Mouse (Mus musculus) erythroblast, embryonic 14.5 days (primary cell): ENCODE results near the gene Tbx10. TPM values are rescaled to one million over a fixed set of nuclear protein-coding genes. Genes with fewer than 3 reads are reported as not detected.

Source experiments
- H3K27me3 ChIP-seq: 2 replicates; pipeline ENCODE4 v1.6.1; 2012; ENCODE audit warnings: inconsistent platforms; ENCODE audit not compliant: control insufficient read depth
- H3K36me3 ChIP-seq: 2 replicates; pipeline ENCODE4 v1.6.1; 2012; ENCODE audit warnings: mild to moderate bottlenecking, inconsistent platforms; ENCODE audit not compliant: control insufficient read depth
- H3K4me1 ChIP-seq: 2 replicates; pipeline ENCODE4 v1.6.1; 2012; ENCODE audit warnings: inconsistent platforms; ENCODE audit not compliant: control insufficient read depth
- H3K4me3 ChIP-seq: replicated peaks from 2 replicates; pipeline ENCODE3; 2012; ENCODE audit warnings: moderate library complexity, mild to moderate bottlenecking, inconsistent platforms
- H3K9me3 ChIP-seq: 2 replicates; pipeline ENCODE4 v1.6.1; 2012; ENCODE audit warnings: low read length, inconsistent platforms, mixed read lengths; ENCODE audit not compliant: control insufficient read depth
- GATA1 ChIP-seq: IDR thresholded peaks from 2 replicates; pipeline ENCODE4 v1.6.1; 2012; ENCODE audit warnings: low read length, inconsistent platforms, mixed read lengths
- TAL1 ChIP-seq: IDR thresholded peaks from 3 replicates; pipeline ENCODE4 v1.6.1; 2012; ENCODE audit warnings: low read length, inconsistent platforms, mixed read lengths
- polyA plus RNA-seq: library from polyadenylated mRNA; stranded (reverse); fragments of >175 nt; gene quantifications from 2 replicates; pipeline ENCODE4 v1.2.3, GENCODE M21; 2012

Gene Tbx10
- polyA plus RNA-seq, 1 experiment: not detected

- no peaks in the 10 kb centered on the region for H3K36me3 ChIP-seq
- H3K27me3 ChIP-seq: peaks cover 4% of the 10 kb centered on the region; the same call in 1 of the 2 replicates
- H3K9me3 ChIP-seq: no peaks in the 10 kb centered on the region
- no peak overlapping the region for H3K4me3 ChIP-seq
- H3K4me1 ChIP-seq: peaks cover 26% of the 10 kb centered on the region
- TF ChIP-seq GATA1 (no peak), TAL1 (no peak)
Measured at GRCm38 (mm10) chr19:3996747-3997146, 4.2 kb downstream of the Tbx10 start.

- peaks cover 28% of the 10 kb centered on the region for H3K4me1 ChIP-seq
- no peak overlapping the region for H3K4me3 ChIP-seq
- H3K9me3 ChIP-seq: no peaks in the 10 kb centered on the region
- H3K27me3 ChIP-seq: peaks cover 4% of the 10 kb centered on the region; the same call in 1 of the 2 replicates
- TF ChIP-seq TAL1 (no peak), GATA1 (no peak)
- H3K36me3 ChIP-seq: no peaks in the 10 kb centered on the region
Measured at GRCm38 (mm10) chr19:3997231-3997630, 4.7 kb downstream of the Tbx10 start.

- H3K36me3 ChIP-seq: no peaks in the 10 kb centered on the region
- H3K27me3 ChIP-seq: no peaks in the 10 kb centered on the region; the same call in 1 of the 2 replicates
- H3K4me3 ChIP-seq: no peak overlapping the region
- peaks cover 30% of the 10 kb centered on the region for H3K4me1 ChIP-seq
- TF ChIP-seq GATA1: no peak
- no peak for TF ChIP-seq TAL1
- no peaks in the 10 kb centered on the region for H3K9me3 ChIP-seq
Measured at GRCm38 (mm10) chr19:3998335-3998734, 5.8 kb downstream of the Tbx10 start.

- peaks cover 30% of the 10 kb centered on the region for H3K4me1 ChIP-seq
Measured at GRCm38 (mm10) chr19:3999121-3999730, 6.7 kb downstream of the Tbx10 start.

GRCm38 (mm10) chr19:4000119-4000900, 7.8 kb downstream of the Tbx10 start, which contains the start of the genes Nudt8 and Gm49405:
Nudt8 (plus strand) TSS chr19:4000580.
Gm49405 (plus strand) TSS chr19:4000626.
- Histone ChIP-seq H3K27me3 (no peaks in the 10 kb centered on the region; the same call in 1 of the 2 replicates), H3K4me3 (peak within 1 kb of the TSS; percentile 83), H3K9me3 (no peaks in the 10 kb centered on the region), H3K4me1 (peaks cover 30% of the 10 kb centered on the region), H3K36me3 (peaks cover 9% of the 10 kb centered on the region)
- TF ChIP-seq TAL1 (no peak), GATA1 (no peak)

More at GRCm38 (mm10) chr19:3999121-3999730, 6.7 kb downstream of the Tbx10 start:
- TF ChIP-seq GATA1: no peak
- no peak for TF ChIP-seq TAL1
- Histone ChIP-seq H3K36me3 (peaks cover 2% of the 10 kb centered on the region), H3K27me3 (no peaks in the 10 kb centered on the region; the same call in 1 of the 2 replicates), H3K4me3 (peak overlapping the region; percentile 83), H3K9me3 (no peaks in the 10 kb centered on the region)

GRCm38 (mm10) chr19:4000949-4001525, 8.5 kb downstream of the Tbx10 start:
- H3K27me3 ChIP-seq: no peaks in the 10 kb centered on the region; the same call in 1 of the 2 replicates
- peaks cover 30% of the 10 kb centered on the region for H3K4me1 ChIP-seq
- H3K36me3 ChIP-seq: peaks cover 14% of the 10 kb centered on the region
- peak overlapping the region; percentile 83 for H3K4me3 ChIP-seq
- H3K9me3 ChIP-seq: no peaks in the 10 kb centered on the region
- no peak for TF ChIP-seq TAL1
- TF ChIP-seq GATA1: no peak

- no peaks in the 10 kb centered on the region for H3K27me3 ChIP-seq
- H3K4me1 ChIP-seq: peaks cover 30% of the 10 kb centered on the region
- TF ChIP-seq TAL1: no peak
- no peak for TF ChIP-seq GATA1
- no peaks in the 10 kb centered on the region for H3K9me3 ChIP-seq
- H3K4me3 ChIP-seq: no peak overlapping the region
- H3K36me3 ChIP-seq: peaks cover 22% of the 10 kb centered on the region
Measured at GRCm38 (mm10) chr19:4001752-4002151, 9.2 kb downstream of the Tbx10 start.

GRCm38 (mm10) chr19:4003112-4003511, 10.6 kb downstream of the Tbx10 start, which contains the start of gene Doc2g:
Doc2g (plus strand) TSS chr19:4003313.
- peaks cover 35% of the 10 kb centered on the region for H3K36me3 ChIP-seq
- peaks cover 30% of the 10 kb centered on the region for H3K4me1 ChIP-seq
- TF ChIP-seq TAL1 (no peak), GATA1 (no peak)
- no peaks in the 10 kb centered on the region for H3K9me3 ChIP-seq
- no peaks in the 10 kb centered on the region for H3K27me3 ChIP-seq
- no peak within 1 kb of the TSS for H3K4me3 ChIP-seq

GRCm38 (mm10) chr19:4003641-4004040, 11.1 kb downstream of the Tbx10 start:
- Histone ChIP-seq H3K4me1 (peaks cover 30% of the 10 kb centered on the region), H3K36me3 (peaks cover 40% of the 10 kb centered on the region), H3K9me3 (no peaks in the 10 kb centered on the region), H3K27me3 (no peaks in the 10 kb centered on the region), H3K4me3 (no peak overlapping the region)
- no peak for TF ChIP-seq GATA1
- TF ChIP-seq TAL1: no peak
